Mouse (Mus musculus) gastrocnemius, adult 18-20 months (tissue): ENCODE results near the gene Olfr12. TPM values are rescaled to one million over a fixed set of nuclear protein-coding genes. Genes with fewer than 3 reads are reported as not detected.

Source experiments
- DNase-seq: peaks from one replicate; pipeline ENCODE4 v3.0.0; 2021; ENCODE audit warnings: low spot score
- total RNA-seq, 2 experiments: library from RNA; stranded (reverse); gene quantifications; 2 replicates each; pipeline ENCODE4 v1.2.3; 2021

The Olfr12 gene
- total RNA-seq, 2 experiments from 2014 or later = not detected

- no peak for DNase-seq
Measured at GRCm38 (mm10) chr1:92640393-92640792, 22.8 kb downstream of the Olfr12 start.

- DNase-seq = peak; percentile 91
Measured at GRCm38 (mm10) chr1:92641514-92642272, 24.1 kb downstream of the Olfr12 start, which contains the start of gene Cops9. Gene Cops9 (minus strand): TSS chr1:92641985.

GRCm38 (mm10) chr1:92643691-92644090 lies 26.1 kb downstream of the Olfr12 start:
- DNase-seq = no peak

GRCm38 (mm10) chr1:92644916-92645315 lies 27.3 kb downstream of the Olfr12 start:
- no peak for DNase-seq

GRCm38 (mm10) chr1:92646111-92646510 lies 28.5 kb downstream of the Olfr12 start:
- DNase-seq = no peak

- DNase-seq = no peak
Measured at GRCm38 (mm10) chr1:92646601-92647000, 29.0 kb downstream of the Olfr12 start.

- no peak for DNase-seq
Measured at GRCm38 (mm10) chr1:92647026-92647425, 29.4 kb downstream of the Olfr12 start.

GRCm38 (mm10) chr1:92647752-92648151 lies 30.2 kb downstream of the Olfr12 start:
- DNase-seq = peak; percentile 66

GRCm38 (mm10) chr1:92648197-92648596 lies 30.6 kb downstream of the Olfr12 start:
- DNase-seq = no peak

GRCm38 (mm10) chr1:92648673-92649072 lies 31.1 kb downstream of the Olfr12 start, which contains the start of gene Otos:
Gene Otos (minus strand): TSS chr1:92648841.
- peak; percentile 77 for DNase-seq

- no peak for DNase-seq
Measured at GRCm38 (mm10) chr1:92651467-92651866, 33.9 kb downstream of the Olfr12 start.

- no peak for DNase-seq
Measured at GRCm38 (mm10) chr1:92653179-92653578, 35.6 kb downstream of the Olfr12 start.

GRCm38 (mm10) chr1:92654676-92655075 lies 37.1 kb downstream of the Olfr12 start:
- DNase-seq = no peak

GRCm38 (mm10) chr1:92657025-92657820 lies 39.6 kb downstream of the Olfr12 start:
- DNase-seq = no peak

- DNase-seq = no peak
Measured at GRCm38 (mm10) chr1:92659392-92659791, 41.8 kb downstream of the Olfr12 start.

GRCm38 (mm10) chr1:92667106-92667505 lies 49.5 kb downstream of the Olfr12 start:
- DNase-seq = no peak

- DNase-seq = no peak
Measured at GRCm38 (mm10) chr1:92669430-92669829, 51.8 kb downstream of the Olfr12 start.

GRCm38 (mm10) chr1:92671326-92671725 lies 53.7 kb downstream of the Olfr12 start:
- DNase-seq = no peak
